Mouse (Mus musculus) liver, adult 2 months (tissue): ENCODE measurements around the gene Atxn7l1. TPM values are rescaled to one million over a fixed set of nuclear protein-coding genes. Genes with fewer than 3 reads are reported as not detected.

Source experiments
- DNase-seq: peaks from one replicate; pipeline ENCODE4 v3.0.0-alpha.2; 2011; ENCODE audit warnings: low read depth, low spot score; ENCODE audit errors: extremely low read depth
- H3K27ac ChIP-seq: fragments of 200-500 bp; replicated peaks from 2 replicates; pipeline ENCODE4 v1.5.1; 2012; ENCODE audit warnings: low read depth, mild to moderate bottlenecking, control low read depth, inconsistent platforms, low read length; ENCODE audit not compliant: insufficient read depth
- H3K27me3 ChIP-seq: fragments of 200-500 bp; 2 replicates; pipeline ENCODE4 v1.6.1; 2012; ENCODE audit warnings: mild to moderate bottlenecking, moderate library complexity, low read length, inconsistent platforms; ENCODE audit not compliant: control insufficient read depth, insufficient read depth
- H3K36me3 ChIP-seq: fragments of 200-500 bp; 2 replicates; pipeline ENCODE4 v1.6.1; 2012; ENCODE audit warnings: low read length, inconsistent platforms; ENCODE audit not compliant: control insufficient read depth, insufficient read depth
- H3K4me1 ChIP-seq: fragments of 200-500 bp; 2 replicates; pipeline ENCODE4 v1.6.1; 2011; ENCODE audit warnings: low read length; ENCODE audit not compliant: control insufficient read depth, insufficient read depth
- H3K4me3 ChIP-seq: fragments of 200-500 bp; 2 replicates; pipeline ENCODE4 v1.5.1; 2011; ENCODE audit warnings: low read depth, mild to moderate bottlenecking, control low read depth, low read length, moderate library complexity; ENCODE audit not compliant: insufficient read depth
- H3K79me2 ChIP-seq: fragments of 200-500 bp; 2 replicates; pipeline ENCODE4 v1.6.1; 2012; ENCODE audit warnings: inconsistent platforms, mild to moderate bottlenecking, low read length, moderate library complexity; ENCODE audit not compliant: control insufficient read depth, insufficient read depth
- H3K9ac ChIP-seq: fragments of 200-500 bp; 2 replicates; pipeline ENCODE4 v1.6.1; 2012; ENCODE audit warnings: low read depth, mild to moderate bottlenecking, control low read depth, inconsistent platforms, low read length
- CTCF ChIP-seq: fragments of 200-500 bp; IDR thresholded peaks from 2 replicates; pipeline ENCODE4 v1.5.1; 2011; ENCODE audit warnings: low read depth, low read length, control low read depth
- POLR2A ChIP-seq: fragments of 200-500 bp; IDR thresholded peaks from 2 replicates; pipeline ENCODE4 v1.6.1; 2011; ENCODE audit warnings: low read length, control low read depth; ENCODE audit not compliant: insufficient read depth; ENCODE audit errors: extremely low read depth
- WGBS: fragments of 180-500 bp; shearing (Covaris S2); methylation state at CpG from one replicate; pipeline ENCODE4 v1.1.7; 2018; 5-methylcytosine and 5-hydroxymethylcytosine counted together
- polyA plus RNA-seq: library from polyadenylated mRNA; depleted of rRNA; stranded (reverse); fragments of >200 nt; gene quantifications from 2 replicates; pipeline ENCODE4 v1.2.3, GENCODE M21; 2012
- total RNA-seq: library from RNA; depleted of rRNA; stranded (reverse); fragments of >200 nt; gene quantifications from 2 replicates; pipeline ENCODE4 v1.2.3, GENCODE M21; 2014

Gene Atxn7l1
- total and polyA plus RNA-seq, 2 experiments = 6.1 to 16.2 TPM

- Histone ChIP-seq H3K36me3 (peaks cover 13% of the 10 kb centered on the region; the same call in 1 of the 2 replicates), H3K9ac (no peak overlapping the region), H3K4me1 (peaks cover 7% of the 10 kb centered on the region), H3K27me3 (no peaks in the 10 kb centered on the region), H3K27ac (no peak overlapping the region), H3K4me3 (no peak overlapping the region), H3K79me2 (no peaks in the 10 kb centered on the region)
- no peak for TF ChIP-seq CTCF
- no peak for TF ChIP-seq POLR2A
- peak; percentile 63 for DNase-seq
- WGBS = 41% methylated on average over 3 of the region's 3 CpGs
These were observed 222.1 kb downstream of the Atxn7l1 start for GRCm38 (mm10) chr12:33369555-33369954.

GRCm38 (mm10) chr12:33379624-33380445, 232.3 kb downstream of the Atxn7l1 start:
- TF ChIP-seq CTCF (peak; percentile 96), POLR2A (no peak)
- DNase-seq = peak; percentile 84
- Histone ChIP-seq H3K79me2 (no peaks in the 10 kb centered on the region), H3K9ac (peak overlapping the region; percentile 50; the same call in 1 of the 2 replicates), H3K4me3 (peak overlapping the region; percentile 41), H3K27me3 (no peaks in the 10 kb centered on the region), H3K4me1 (peaks cover 3% of the 10 kb centered on the region; the same call in 1 of the 2 replicates), H3K27ac (peak overlapping the region; percentile 40), H3K36me3 (no peaks in the 10 kb centered on the region)
- 20% methylated on average over 22 of the region's 22 CpGs for WGBS

GRCm38 (mm10) chr12:33388842-33389241, 241.3 kb downstream of the Atxn7l1 start:
- no peaks in the 10 kb centered on the region for H3K36me3 ChIP-seq
- H3K27me3 ChIP-seq = no peaks in the 10 kb centered on the region
- H3K4me1 ChIP-seq = no peaks in the 10 kb centered on the region
- no peak overlapping the region for H3K9ac ChIP-seq
- no peak overlapping the region for H3K27ac ChIP-seq
- TF ChIP-seq CTCF = peak; percentile 91
- no peak for TF ChIP-seq POLR2A
- DNase-seq = peak; percentile 47
- 14% methylated on average over 5 of the region's 5 CpGs for WGBS
- no peaks in the 10 kb centered on the region for H3K79me2 ChIP-seq
- H3K4me3 ChIP-seq = no peak overlapping the region

- H3K9ac ChIP-seq = no peak overlapping the region
- no peaks in the 10 kb centered on the region for H3K36me3 ChIP-seq
- 0 out of 2 replicates have a peak, but pooled peaks cover 2% of the 10 kb centered on the region for H3K27me3 ChIP-seq
- H3K79me2 ChIP-seq = no peaks in the 10 kb centered on the region
- 41% methylated on average over 2 of the region's 2 CpGs for WGBS
- H3K4me3 ChIP-seq = no peak overlapping the region
- TF ChIP-seq POLR2A (no peak), CTCF (no peak)
- H3K27ac ChIP-seq = no peak overlapping the region
- no peak for DNase-seq
- H3K4me1 ChIP-seq = no peaks in the 10 kb centered on the region
These were observed 243.5 kb downstream of the Atxn7l1 start for GRCm38 (mm10) chr12:33390844-33391560.

GRCm38 (mm10) chr12:33394804-33395623, 247.5 kb downstream of the Atxn7l1 start, which contains the start of gene Efcab10:
Gene Efcab10, plus strand, starts transcription at chr12:33394854.
- H3K79me2 ChIP-seq = no peaks in the 10 kb centered on the region
- 25% methylated on average over 24 of the region's 24 CpGs for WGBS
- no peaks in the 10 kb centered on the region for H3K36me3 ChIP-seq
- no peak for DNase-seq
- H3K27me3 ChIP-seq = 0 out of 2 replicates have a peak, but pooled peaks cover 2% of the 10 kb centered on the region
- H3K9ac ChIP-seq = no peak within 1 kb of the TSS
- TF ChIP-seq CTCF (no peak), POLR2A (no peak)
- no peaks in the 10 kb centered on the region for H3K4me1 ChIP-seq
- no peak within 1 kb of the TSS for H3K4me3 ChIP-seq
- H3K27ac ChIP-seq = no peak within 1 kb of the TSS
